Mouse (Mus musculus) cerebellum, adult 9-10 months (tissue): Measurements from ENCODE around the gene Ctnnd1.
"Not testable (repeated sequence)": the region's sequence is repeated elsewhere in the genome, so short reads cannot be mapped to it uniquely, and the experiment has no call there.

Experiments used
- DNase-seq: peaks from one replicate; pipeline ENCODE4 v3.0.0; 2022

Ctnnd1 gene

GRCm38 (mm10) chr2:84650464-84651195, at the start of gene Ctnnd1:
Gene Ctnnd1 (minus strand): TSS chr2:84650765.
- peak; percentile 94 for DNase-seq

- no peak for DNase-seq
Measured at GRCm38 (mm10) chr2:84695007-84695695, 44.6 kb upstream of the Ctnnd1 start.

- peak; percentile 41 for DNase-seq
Measured at GRCm38 (mm10) chr2:84690050-84690449, 39.5 kb upstream of the Ctnnd1 start.

GRCm38 (mm10) chr2:84688080-84688844, 37.7 kb upstream of the Ctnnd1 start:
- no peak for DNase-seq

- no peak for DNase-seq
Measured at GRCm38 (mm10) chr2:84682605-84683183, 32.1 kb upstream of the Ctnnd1 start.

- DNase-seq, result peak; percentile 50
Measured at GRCm38 (mm10) chr2:84679016-84679415, 28.5 kb upstream of the Ctnnd1 start, which contains the start of gene Tmx2. Gene Tmx2 (minus strand): TSS chr2:84679140.

GRCm38 (mm10) chr2:84677968-84678880, 27.7 kb upstream of the Ctnnd1 start, which contains the start of the genes Gm28635 and Med19:
Gene Gm28635 (minus strand): TSS chr2:84678041.
Gene Med19 (plus strand): TSS chr2:84678402.
- DNase-seq, result peak; percentile 99

GRCm38 (mm10) chr2:84677270-84677967, 26.9 kb upstream of the Ctnnd1 start:
- no peak for DNase-seq

GRCm38 (mm10) chr2:84671535-84671934, 21.0 kb upstream of the Ctnnd1 start:
- not testable (repeated sequence) for DNase-seq

GRCm38 (mm10) chr2:84670569-84670933, 20.0 kb upstream of the Ctnnd1 start, which contains the start of gene Selenoh:
Gene Selenoh (minus strand): TSS chr2:84670770.
- DNase-seq, result peak; percentile 83

GRCm38 (mm10) chr2:84669828-84670568, 19.4 kb upstream of the Ctnnd1 start:
- no peak for DNase-seq

- no peak for DNase-seq
Measured at GRCm38 (mm10) chr2:84666081-84666480, 15.5 kb upstream of the Ctnnd1 start.

- DNase-seq, result no peak
Measured at GRCm38 (mm10) chr2:84662866-84663265, 12.3 kb upstream of the Ctnnd1 start.

GRCm38 (mm10) chr2:84660253-84660652, 9.7 kb upstream of the Ctnnd1 start:
- DNase-seq, result no peak

GRCm38 (mm10) chr2:84658806-84659205, 8.2 kb upstream of the Ctnnd1 start, which contains the start of gene Btbd18:
Gene Btbd18 (plus strand): TSS chr2:84659079.
- DNase-seq, result no peak

GRCm38 (mm10) chr2:84655864-84656263, 5.3 kb upstream of the Ctnnd1 start:
- no peak for DNase-seq

GRCm38 (mm10) chr2:84653354-84653753, 2.8 kb upstream of the Ctnnd1 start:
- DNase-seq, result no peak

GRCm38 (mm10) chr2:84649674-84650073, 891 bp downstream of the Ctnnd1 start:
- no peak for DNase-seq

- no peak for DNase-seq
Measured at GRCm38 (mm10) chr2:84648369-84648768, 2.2 kb downstream of the Ctnnd1 start.

- no peak for DNase-seq
Measured at GRCm38 (mm10) chr2:84647051-84647568, 3.5 kb downstream of the Ctnnd1 start.
